Mouse (Mus musculus) hindbrain, postnatal 0 days (tissue): Measurements from ENCODE around the gene Cdh26. TPM values are rescaled to one million over a fixed set of nuclear protein-coding genes. Genes with fewer than 3 reads are reported as not detected.

Experiments
- ATAC-seq: fragments of 200-750 bp; cut with Nextera tagmentation; 2 replicates; pipeline ENCODE4 v1.8.0; 2017; ENCODE audit warnings: mild to moderate bottlenecking, moderate TSS enrichment, moderate library complexity
- DNase-seq: peaks from one replicate; pipeline ENCODE4 v3.0.0-alpha.2; 2015; ENCODE audit warnings: low spot score
- H3K27ac ChIP-seq: fragments of 300-500 bp; sonication (generic); 2 replicates; pipeline ENCODE4 v1.5.1; 2014; ENCODE audit warnings: mild to moderate bottlenecking
- H3K27me3 ChIP-seq: fragments of 300-500 bp; sonication (generic); 2 replicates; pipeline ENCODE4 v1.6.1; 2014; ENCODE audit warnings: low read length, mixed read lengths; ENCODE audit not compliant: insufficient read depth
- H3K36me3 ChIP-seq: fragments of 300-500 bp; sonication (generic); 2 replicates; pipeline ENCODE4 v1.6.1; 2014; ENCODE audit warnings: low read length, mixed read lengths; ENCODE audit not compliant: insufficient read depth
- H3K4me1 ChIP-seq: fragments of 300-500 bp; sonication (generic); 2 replicates; pipeline ENCODE4 v1.6.1; 2014; ENCODE audit warnings: antibody characterized with exemption, low read length, mixed read lengths; ENCODE audit not compliant: insufficient read depth
- H3K4me2 ChIP-seq: fragments of 300-500 bp; sonication (generic); 2 replicates; pipeline ENCODE4 v1.6.1; 2014; ENCODE audit warnings: low read depth, mild to moderate bottlenecking, low read length, moderate library complexity, mixed read lengths
- H3K4me3 ChIP-seq: fragments of 300-500 bp; sonication (generic); 2 replicates; pipeline ENCODE4 v1.5.1; 2014; ENCODE audit warnings: low read length
- H3K9ac ChIP-seq: fragments of 300-500 bp; sonication (generic); replicated peaks from 2 replicates; pipeline ENCODE4 v1.6.1; 2014; ENCODE audit warnings: mild to moderate bottlenecking, low read length, moderate library complexity, mixed read lengths
- H3K9me3 ChIP-seq: fragments of 300-500 bp; sonication (generic); 2 replicates; pipeline ENCODE4 v1.6.1; 2016; ENCODE audit warnings: low read length, mixed read lengths
- CTCF ChIP-seq: IDR thresholded peaks from 2 replicates; pipeline ENCODE4 v1.5.1; 2016; ENCODE audit warnings: antibody characterized with exemption, control low read depth, low read depth
- WGBS: fragments of 180-500 bp; shearing (Covaris S2); extraction: QIAGEN DNeasy Blood & Tissue Kit; methylation state at CpG from one replicate; pipeline ENCODE4 v1.1.7; 2014; 5-methylcytosine and 5-hydroxymethylcytosine counted together
- polyA plus RNA-seq: library from polyadenylated mRNA; unstranded; fragments of >200 nt; fragmentation: Nextera tagmentation; extraction: Ambion mirVana; gene quantifications from 2 replicates; pipeline ENCODE4 v1.2.1, GENCODE M21; 2015
- total RNA-seq: library from RNA; depleted of rRNA; stranded (reverse); fragments of >200 nt; gene quantifications from 2 replicates; pipeline ENCODE4 v1.2.3, GENCODE M21; 2014

The Cdh26 gene
- total and polyA plus RNA-seq, 2 experiments from 2014 or later = 0.38 to 0.42 TPM

DNA sequence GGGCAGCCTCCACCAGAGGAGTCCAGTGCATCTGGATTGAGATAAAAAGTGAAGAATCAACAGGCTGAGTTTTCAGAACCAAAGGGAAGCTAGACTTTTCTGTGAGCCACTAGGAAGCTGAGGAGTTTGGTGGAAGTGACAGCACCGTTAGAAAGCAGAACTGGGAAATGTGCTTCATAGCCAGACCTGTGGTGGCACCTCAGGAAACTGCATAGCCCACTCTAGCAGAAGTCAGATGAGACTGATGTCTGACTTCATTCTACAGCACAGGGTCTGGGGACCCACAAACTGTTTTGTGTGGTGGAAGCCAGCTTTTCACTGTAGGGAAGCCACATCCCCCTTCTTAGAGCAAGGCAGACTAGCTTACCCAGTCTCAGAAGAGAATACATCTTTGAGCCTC, 67.6 kb downstream of the Cdh26 start:
- Histone ChIP-seq H3K9me3 (0 out of 2 replicates have a peak, but pooled peaks cover 4% of the 10 kb centered on the region), H3K4me1 (0 out of 2 replicates have a peak, but pooled peaks cover 5% of the 10 kb centered on the region), H3K4me3 (no peak overlapping the region), H3K27me3 (no peaks in the 10 kb centered on the region), H3K36me3 (no peaks in the 10 kb centered on the region), H3K4me2 (no peak overlapping the region), H3K27ac (no peak overlapping the region), H3K9ac (no peak overlapping the region)
- 76% methylated on average over 1 of the region's 1 CpGs for WGBS
- no peak for TF ChIP-seq CTCF
- DNase-seq (no peak), ATAC-seq (no peak)

DNA sequence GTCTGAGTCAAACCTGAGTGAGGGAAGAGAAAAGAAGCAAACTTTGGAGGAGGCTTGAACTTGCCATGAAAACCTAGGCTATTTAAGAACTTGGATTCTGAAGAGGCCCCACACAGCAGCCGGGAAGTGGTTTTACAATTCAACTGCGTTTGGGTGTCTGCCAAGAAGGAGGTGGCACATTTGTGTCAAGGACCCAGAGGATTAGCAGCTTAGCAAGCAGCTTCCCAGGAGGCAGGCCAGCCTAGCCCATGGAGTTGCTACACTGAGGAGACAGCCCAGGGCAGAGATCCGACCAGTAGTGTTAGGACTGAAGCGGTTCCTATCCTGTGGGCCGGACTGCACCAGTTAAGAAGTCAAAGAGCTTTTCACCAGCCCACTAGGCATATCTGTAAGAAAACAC, 68.1 kb downstream of the Cdh26 start:
- peak; percentile 59 for DNase-seq
- Histone ChIP-seq H3K27ac (no peak overlapping the region), H3K9ac (no peak overlapping the region), H3K9me3 (0 out of 2 replicates have a peak, but pooled peaks cover 4% of the 10 kb centered on the region), H3K4me1 (0 out of 2 replicates have a peak, but pooled peaks cover 5% of the 10 kb centered on the region), H3K4me3 (no peak overlapping the region), H3K4me2 (no peak overlapping the region), H3K36me3 (no peaks in the 10 kb centered on the region), H3K27me3 (no peaks in the 10 kb centered on the region)
- WGBS = 45% methylated on average over 5 of the region's 5 CpGs
- peak; percentile 59; the same call in 1 of the 2 replicates for ATAC-seq
- TF ChIP-seq CTCF = no peak

DNA sequence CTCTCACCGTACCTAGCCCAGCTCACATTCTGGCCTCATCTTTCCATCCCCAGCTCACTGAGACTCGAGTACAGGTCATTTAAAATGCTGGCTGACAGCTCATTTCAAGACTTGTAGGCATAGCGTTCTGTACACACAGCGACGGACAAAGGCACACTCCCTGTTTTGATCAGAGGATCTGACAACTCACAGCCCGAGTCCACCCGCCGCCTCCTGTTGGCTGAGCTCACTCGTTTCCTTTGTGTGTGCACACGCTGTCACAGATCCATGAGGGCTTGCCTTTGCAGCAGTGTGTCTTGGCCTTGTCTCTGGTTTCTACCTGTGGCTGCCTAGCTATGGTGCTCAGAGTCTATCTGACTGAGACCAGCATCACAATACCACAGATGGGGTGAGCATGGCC, 72.1 kb downstream of the Cdh26 start:
- no peak for TF ChIP-seq CTCF
- no peak overlapping the region for H3K4me2 ChIP-seq
- 0 out of 2 replicates have a peak, but pooled peaks cover 4% of the 10 kb centered on the region for H3K9me3 ChIP-seq
- no peak for ATAC-seq
- H3K4me1 ChIP-seq = 0 out of 2 replicates have a peak, but pooled peaks cover 5% of the 10 kb centered on the region
- no peak overlapping the region for H3K9ac ChIP-seq
- no peaks in the 10 kb centered on the region for H3K36me3 ChIP-seq
- H3K27me3 ChIP-seq = no peaks in the 10 kb centered on the region
- WGBS = 63% methylated on average over 10 of the region's 10 CpGs
- H3K27ac ChIP-seq = no peak overlapping the region
- H3K4me3 ChIP-seq = no peak overlapping the region
- no peak for DNase-seq

DNA sequence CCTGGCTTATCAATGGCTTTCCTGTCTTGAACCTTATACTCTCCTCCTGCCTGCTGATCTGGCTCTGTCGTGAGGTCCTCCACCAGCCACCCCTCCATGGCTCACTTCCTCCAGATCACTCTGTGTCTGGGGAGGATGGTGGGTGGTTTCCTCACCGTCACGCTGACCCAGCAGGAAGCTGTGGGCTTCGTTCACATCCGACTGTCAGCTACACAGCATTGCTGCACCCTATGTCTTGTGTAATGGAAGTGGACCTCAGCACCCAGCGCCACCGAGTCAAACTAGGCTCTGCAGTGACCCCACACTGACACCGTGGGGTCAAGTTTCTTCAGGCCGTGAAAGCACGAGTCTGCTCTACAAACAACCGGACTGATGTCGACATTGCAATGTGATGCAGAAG, 75.7 kb downstream of the Cdh26 start:
- H3K36me3 ChIP-seq = no peaks in the 10 kb centered on the region
- H3K9me3 ChIP-seq = no peaks in the 10 kb centered on the region
- ATAC-seq (no peak), DNase-seq (no peak)
- no peaks in the 10 kb centered on the region for H3K27me3 ChIP-seq
- H3K27ac ChIP-seq = no peak overlapping the region
- no peak overlapping the region for H3K4me3 ChIP-seq
- H3K9ac ChIP-seq = no peak overlapping the region
- H3K4me1 ChIP-seq = no peaks in the 10 kb centered on the region
- H3K4me2 ChIP-seq = no peak overlapping the region
- no peak for TF ChIP-seq CTCF
- 82% methylated on average over 12 of the region's 12 CpGs for WGBS

DNA sequence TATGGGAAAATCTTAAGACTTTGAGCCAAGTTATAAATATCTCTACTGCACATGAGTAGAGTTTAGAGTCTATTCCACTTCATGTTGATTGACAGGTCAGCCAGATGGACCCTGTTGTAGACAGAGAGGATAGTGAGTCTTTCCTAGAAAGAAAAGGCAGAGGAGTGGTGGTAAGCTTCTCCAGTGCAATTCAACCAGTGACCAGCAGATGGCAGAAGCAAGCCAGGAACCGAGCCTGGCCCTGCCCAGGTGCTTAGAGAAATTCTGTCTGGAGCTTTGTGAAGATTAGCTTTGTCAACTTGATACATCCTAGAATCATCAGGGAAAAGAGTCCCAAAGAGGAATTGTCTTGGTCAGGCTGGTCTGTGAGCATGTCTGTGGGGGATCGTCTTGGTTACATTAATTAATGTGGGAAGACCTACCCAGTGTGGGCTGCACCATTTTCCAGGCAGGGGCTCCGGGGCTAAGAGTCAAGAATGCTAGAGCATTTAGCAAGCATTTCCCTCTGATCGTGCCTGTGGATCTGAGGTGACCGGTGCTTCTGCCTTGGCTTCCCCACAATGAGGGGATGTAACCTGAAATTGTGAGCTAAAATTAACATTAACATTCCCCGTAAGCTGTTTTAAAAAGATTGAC, 77.2 kb downstream of the Cdh26 start:
- no peak overlapping the region for H3K4me2 ChIP-seq
- no peak overlapping the region for H3K27ac ChIP-seq
- H3K9me3 ChIP-seq = no peaks in the 10 kb centered on the region
- H3K9ac ChIP-seq = no peak overlapping the region
- TF ChIP-seq CTCF = peak; percentile 95
- WGBS = 39% methylated on average over 6 of the region's 6 CpGs
- peak; percentile 88 for DNase-seq
- H3K36me3 ChIP-seq = no peaks in the 10 kb centered on the region
- no peak overlapping the region for H3K4me3 ChIP-seq
- no peaks in the 10 kb centered on the region for H3K4me1 ChIP-seq
- ATAC-seq = peak; percentile 46
- H3K27me3 ChIP-seq = no peaks in the 10 kb centered on the region

DNA sequence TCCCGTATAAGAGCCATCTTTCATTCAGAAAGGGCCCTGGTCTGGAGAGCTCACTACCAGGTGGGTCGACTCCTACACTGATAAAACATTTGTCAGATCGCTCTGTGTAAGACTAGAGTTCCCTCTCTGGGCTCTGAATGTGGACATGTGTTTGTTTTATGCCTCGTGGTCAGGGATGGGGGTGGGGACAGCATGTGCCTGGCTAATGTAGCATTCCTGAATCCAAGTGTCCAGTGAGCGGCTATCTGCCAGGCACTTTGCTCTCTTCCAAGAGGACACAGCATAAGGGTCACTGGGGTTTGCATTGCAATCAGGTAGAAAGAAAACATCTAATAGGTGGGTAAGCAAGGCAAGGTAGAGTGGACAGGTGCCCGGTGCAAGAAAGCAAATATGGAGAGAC, 77.9 kb downstream of the Cdh26 start:
- no peak for ATAC-seq

DNA sequence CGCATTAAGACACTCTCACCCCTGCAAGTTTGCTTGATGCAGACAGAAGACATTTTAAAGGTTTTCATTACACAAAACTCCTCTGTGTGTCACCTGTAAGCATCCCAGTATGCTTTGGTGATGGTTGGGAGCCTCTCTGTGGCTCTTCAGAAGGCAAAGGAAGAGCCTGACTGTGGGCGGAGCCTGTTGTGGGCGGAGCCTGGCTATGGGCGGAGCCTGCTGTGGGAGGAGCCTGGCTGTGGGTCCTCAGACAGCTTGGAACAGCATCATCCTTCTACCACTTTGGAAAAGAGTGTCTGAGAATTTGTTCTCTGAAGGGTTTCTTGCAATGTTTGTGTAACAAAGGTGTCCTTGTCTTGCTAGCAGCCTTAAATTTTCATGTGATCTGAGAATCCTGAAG, 82.7 kb downstream of the Cdh26 start:
- H3K4me1 ChIP-seq = peaks cover 4% of the 10 kb centered on the region; the same call in 1 of the 2 replicates
- 72% methylated on average over 4 of the region's 4 CpGs for WGBS
- TF ChIP-seq CTCF = no peak
- no peak overlapping the region for H3K4me2 ChIP-seq
- H3K36me3 ChIP-seq = no peaks in the 10 kb centered on the region
- 0 out of 2 replicates have a peak, but pooled peaks have one; percentile 18 for ATAC-seq
- H3K4me3 ChIP-seq = no peak overlapping the region
- DNase-seq = no peak
- no peaks in the 10 kb centered on the region for H3K9me3 ChIP-seq
- no peak overlapping the region for H3K9ac ChIP-seq
- peak overlapping the region; percentile 67; the same call in 1 of the 2 replicates for H3K27ac ChIP-seq
- H3K27me3 ChIP-seq = no peaks in the 10 kb centered on the region

More for the DNA sequence above, 77.9 kb downstream of the Cdh26 start:
- no peak overlapping the region for H3K4me3 ChIP-seq
- no peak overlapping the region for H3K4me2 ChIP-seq
- H3K27me3 ChIP-seq = no peaks in the 10 kb centered on the region
- no peak for TF ChIP-seq CTCF
- H3K9ac ChIP-seq = no peak overlapping the region
- WGBS = 75% methylated on average over 6 of the region's 6 CpGs
- DNase-seq = no peak
- no peak overlapping the region; the same call in 1 of the 2 replicates for H3K27ac ChIP-seq
- H3K36me3 ChIP-seq = no peaks in the 10 kb centered on the region
- peaks cover under 1% of the 10 kb centered on the region; the same call in 1 of the 2 replicates for H3K4me1 ChIP-seq
- no peaks in the 10 kb centered on the region for H3K9me3 ChIP-seq
